Mouse (Mus musculus): ENCODE measurements at regions not wholly inside any gene's neighbourhood (a gene's known extent, or its start where the extent isn't known, plus 50 kb on each side); places are given as distances from the start of the nearest gene placed in this dataset.

DNA sequence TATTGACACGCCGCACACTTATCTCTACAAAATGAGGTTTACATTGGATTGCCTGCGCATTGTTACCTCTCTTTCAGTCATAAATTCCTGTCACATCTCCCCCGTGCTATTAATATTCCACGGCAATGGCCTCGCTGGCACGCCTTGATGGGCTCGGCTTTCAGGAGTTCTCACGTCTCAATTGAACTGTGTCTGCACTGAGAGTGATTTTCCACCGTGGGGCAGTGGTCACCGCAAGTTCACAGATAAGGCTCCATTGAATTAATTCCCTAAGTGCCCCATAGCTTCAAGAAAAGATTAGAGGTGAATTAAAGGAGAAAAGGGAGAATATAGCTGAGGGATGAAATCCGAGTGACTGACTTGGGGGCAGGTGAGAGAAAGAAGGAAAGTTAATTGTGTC is 424.5 kb downstream of the Ajap1 start:
- ATAC-seq (ENCODE audit: poor library complexity, severe bottlenecking) = no peak

DNA sequence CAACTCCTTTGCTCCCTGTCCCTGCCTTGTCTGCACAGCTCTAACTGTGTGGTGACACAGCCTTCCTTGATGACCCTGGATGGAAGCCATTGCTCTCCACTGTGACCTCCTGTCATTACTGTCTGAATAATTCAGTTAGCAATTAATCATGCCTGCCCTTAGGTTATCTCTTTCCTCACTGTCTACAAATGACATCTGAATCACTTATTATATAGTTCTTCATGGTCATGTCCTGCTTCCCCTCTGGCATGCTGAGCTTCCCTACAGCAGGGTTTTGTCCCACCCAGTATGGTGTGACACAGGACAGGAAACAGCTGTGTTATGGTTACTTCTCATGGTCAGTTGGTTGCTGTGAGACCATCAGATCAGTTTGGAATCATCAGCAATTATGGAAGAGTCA is 458.9 kb downstream of the Ajap1 start:
- no peak for ATAC-seq (ENCODE audit: poor library complexity, severe bottlenecking)

DNA sequence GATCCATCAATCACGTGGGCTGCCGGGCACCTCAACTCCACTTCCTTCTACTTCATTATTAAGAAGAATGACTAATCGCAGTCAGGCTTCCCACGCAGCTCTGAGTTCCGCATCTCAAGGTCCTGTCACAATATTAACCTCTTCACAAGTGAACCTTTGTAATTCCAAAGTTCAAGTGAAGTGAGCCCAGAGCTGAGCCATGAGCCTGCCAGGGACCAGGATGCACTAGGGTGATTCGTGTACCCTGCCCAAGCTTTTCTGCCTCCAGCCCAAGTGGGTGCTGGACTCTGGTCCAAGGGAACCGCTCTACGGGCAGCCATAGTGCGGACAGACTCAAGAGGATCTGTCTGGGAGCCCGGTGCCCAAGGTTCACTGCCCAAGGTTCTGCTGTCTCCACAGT is 463.4 kb downstream of the Ajap1 start:
- no peak for ATAC-seq (ENCODE audit: poor library complexity, severe bottlenecking)

DNA sequence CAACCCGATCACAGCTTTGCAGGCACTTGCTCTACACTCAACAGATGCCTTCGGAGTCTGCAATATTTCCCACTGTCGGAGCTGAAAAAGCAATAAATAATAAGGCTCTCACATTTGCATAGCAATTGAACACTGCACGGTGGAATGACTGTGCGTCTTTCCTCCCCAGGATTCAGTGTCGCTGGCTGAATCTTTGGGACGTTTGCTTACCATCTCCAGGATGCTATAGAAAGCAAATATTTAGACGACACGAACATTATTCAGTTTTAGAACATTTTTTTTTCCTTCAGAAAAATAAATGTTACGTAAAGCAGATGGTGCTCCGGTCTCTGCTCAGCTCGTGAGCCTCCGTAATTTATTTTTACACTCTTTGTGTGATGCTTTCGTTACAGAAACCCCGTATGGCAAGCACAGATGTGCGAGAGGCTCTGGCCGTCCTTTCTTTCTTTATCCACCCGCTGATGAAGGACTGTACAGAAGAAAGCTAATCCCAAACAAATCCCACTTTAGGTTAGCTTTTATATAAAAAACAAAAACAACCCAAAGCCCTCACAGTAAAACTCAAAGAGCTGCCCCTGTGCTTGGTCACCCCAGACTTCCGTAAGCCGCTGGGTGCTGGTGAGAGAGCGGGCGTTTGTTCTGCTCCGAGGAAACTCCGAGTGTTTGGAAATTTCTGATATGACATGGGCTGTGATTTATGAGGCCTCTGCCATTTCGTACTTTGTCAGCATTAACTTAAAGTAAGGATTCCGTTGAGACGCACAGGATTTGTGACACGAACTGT is 464.3 kb downstream of the Ajap1 start:
- ATAC-seq (ENCODE audit: poor library complexity, severe bottlenecking) = no peak

DNA sequence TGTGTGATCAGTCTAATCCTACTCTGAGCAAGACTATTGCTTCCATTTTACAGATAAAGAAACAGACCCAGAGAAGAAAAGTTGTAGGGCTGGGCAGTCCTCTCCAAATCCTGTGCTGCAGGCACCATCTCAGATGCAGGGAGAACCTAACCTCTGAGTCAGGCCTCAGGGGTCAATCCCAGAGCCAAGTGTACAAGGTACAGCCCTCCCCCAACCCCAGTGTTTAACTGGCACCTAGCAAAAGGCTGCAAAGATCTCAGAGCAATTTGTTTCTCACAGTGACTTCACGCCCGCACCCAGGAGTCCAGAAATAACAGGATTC is 464.8 kb downstream of the Ajap1 start:
- no peak for ATAC-seq (ENCODE audit: poor library complexity, severe bottlenecking)

DNA sequence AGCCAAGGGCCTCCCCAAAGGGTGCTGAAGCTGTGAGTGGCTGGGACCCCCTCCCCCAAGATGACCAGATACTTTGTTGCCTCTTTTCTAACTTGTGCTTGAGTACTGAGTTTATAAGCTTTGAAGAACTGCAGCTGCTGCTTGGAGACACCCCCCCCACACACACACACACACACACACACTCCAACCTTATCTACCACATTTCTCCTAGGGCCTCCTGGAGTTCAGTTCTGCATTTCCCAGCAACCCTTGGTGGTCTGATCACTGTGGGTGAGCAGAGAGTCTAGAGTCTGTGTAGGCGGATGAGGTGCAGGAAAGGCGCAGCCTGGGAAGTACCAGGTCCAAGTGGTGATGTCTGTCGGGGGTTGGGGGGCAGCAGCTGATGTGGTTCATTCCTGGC is 479.3 kb downstream of the Ajap1 start:
- ATAC-seq (ENCODE audit: poor library complexity, severe bottlenecking) = no peak

DNA sequence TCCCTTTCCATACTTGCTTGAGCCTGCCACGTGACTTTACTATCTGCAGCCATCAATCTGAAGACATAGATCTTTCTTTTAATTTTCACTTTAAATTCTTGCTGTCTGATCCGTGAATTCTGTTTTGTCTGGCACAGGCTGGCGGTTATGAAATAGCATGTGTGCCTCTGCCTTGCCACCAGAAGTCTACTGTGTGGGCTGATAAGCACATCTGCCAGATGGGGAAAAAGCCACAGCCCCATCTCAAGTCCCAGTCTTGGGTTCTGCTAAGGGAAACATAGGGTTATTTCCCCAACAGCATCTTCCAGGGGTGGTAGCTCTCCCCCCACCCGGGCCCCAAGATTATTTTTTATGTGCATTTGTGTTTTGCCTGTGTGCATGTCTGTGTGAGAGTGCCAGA is 480.1 kb downstream of the Ajap1 start:
- ATAC-seq (ENCODE audit: poor library complexity, severe bottlenecking) = no peak

DNA sequence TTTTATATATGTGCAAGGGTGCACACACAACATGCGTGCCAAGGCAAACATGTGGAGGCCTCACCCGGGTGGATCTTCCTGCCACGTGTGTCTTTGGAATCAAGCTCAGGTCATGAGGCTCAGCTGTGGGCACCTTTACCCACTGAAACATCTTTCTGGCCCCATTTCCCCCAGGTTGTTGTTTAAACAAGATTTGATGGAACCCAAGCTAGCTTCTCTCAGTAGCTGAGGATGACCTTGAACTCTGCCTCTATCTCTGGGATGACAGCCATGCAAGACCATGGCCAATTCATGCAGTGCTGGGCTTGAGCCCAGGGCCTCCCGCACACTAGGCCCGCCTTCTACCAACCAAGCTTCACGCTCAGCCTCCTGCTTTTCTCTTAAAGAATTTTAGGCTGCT is 480.9 kb downstream of the Ajap1 start:
- no peak for ATAC-seq (ENCODE audit: poor library complexity, severe bottlenecking)

DNA sequence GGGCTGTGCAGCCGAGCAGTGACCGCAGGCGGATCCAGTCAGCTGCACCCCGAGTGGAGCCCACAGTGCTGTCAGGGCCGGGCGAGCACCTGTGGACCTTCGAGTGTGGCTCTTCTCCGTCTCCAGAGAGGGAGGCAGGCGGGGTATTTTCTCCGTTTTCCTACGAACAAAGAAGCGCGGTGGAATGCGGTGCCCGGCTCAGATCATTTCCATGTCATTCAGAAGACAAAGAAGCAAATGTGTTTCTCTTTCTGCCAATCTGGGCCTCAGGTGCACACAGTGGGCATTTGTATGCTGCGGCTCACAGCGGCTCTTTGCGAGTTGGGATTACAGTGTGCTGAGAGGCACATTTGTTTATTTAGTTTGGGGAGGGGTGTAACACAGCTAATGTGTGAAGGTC is 483.1 kb downstream of the Ajap1 start:
- ATAC-seq (ENCODE audit: poor library complexity, severe bottlenecking) = no peak

DNA sequence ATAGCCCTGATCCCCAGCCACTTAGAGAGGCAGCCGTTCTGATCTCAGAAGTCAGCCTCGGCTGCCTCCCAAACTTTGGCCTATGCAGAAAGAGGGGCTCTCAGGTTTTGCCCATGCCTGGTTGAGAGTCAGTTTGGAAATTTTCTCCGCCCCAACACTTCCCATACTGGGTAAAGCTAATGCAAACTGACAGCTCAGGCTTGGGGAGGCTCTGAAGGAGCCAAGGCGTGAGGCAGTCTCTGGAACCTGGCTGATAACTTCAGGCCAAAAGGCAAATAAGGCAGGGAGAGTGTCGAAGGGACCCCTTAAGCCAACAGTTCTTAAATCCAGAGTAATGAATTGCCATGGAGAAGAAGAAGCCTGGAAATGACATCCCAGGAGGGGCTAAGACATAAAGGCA is 485.4 kb downstream of the Ajap1 start:
- no peak for ATAC-seq (ENCODE audit: poor library complexity, severe bottlenecking)

DNA sequence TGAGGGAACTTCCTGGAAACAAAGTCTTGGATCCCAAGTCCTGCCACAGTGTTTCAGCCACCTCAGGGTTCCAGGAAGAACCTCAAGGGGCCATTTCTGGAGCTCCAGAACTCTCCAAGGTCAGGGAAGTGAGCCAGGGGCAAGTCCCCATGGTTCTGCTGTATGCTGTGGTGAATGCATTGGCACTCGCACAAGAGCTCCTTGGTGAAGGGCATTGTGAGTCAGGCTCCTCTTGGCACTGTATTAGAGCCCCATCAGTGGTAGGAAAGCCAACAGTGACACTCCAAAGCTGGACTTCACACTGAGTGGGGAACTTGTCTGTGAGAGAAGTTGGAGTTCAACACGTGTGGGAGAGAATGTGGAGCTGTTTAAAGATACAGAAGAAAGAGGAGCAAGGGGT is 486.0 kb downstream of the Ajap1 start:
- no peak for ATAC-seq (ENCODE audit: poor library complexity, severe bottlenecking)

DNA sequence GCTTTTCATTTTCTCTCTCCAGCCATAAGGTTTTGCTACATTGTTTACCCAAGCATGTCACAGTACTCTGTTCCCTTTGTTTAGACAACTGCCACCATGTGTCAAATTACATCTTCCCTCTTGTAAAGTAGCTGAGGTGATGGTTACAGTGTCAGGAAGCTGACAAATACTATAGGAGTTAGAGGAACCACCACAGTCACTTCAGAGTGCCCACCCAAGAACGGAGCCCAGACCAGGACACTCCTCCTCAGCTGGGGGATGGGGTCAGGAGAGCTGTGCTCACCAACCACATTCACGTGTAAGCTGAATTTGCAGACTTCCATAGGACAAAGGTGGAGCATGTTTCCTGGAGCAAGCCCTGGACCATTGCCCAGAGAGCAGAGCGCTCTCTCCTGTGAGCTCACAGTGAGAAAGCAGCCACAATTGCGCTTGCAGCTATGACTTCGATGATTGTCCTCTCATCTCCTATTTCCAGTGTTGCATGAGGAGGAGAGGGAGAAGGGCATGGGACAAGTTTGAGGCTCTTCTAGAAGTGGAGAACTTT is 487.5 kb downstream of the Ajap1 start:
- no peak for ATAC-seq (ENCODE audit: poor library complexity, severe bottlenecking)

DNA sequence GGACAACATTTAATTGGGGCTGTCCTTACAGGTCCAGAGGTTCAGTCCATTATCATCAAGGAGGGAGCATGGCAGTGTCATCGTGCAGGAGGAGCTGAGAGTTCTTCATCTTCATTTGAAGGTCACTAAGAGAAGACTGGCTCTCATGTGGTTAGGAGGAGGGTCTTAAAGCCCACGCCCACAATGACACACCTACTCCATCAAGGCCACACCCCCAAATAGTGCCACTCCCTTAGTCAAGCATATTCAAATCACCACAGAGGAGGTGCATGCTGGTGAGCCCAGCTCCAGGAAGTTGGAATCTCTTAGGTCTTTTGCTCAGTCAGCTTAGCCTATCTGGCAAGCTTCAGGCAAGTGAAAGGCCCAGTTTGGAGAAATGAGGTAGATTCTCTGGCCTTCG is 488.4 kb downstream of the Ajap1 start:
- no peak for ATAC-seq (ENCODE audit: poor library complexity, severe bottlenecking)

DNA sequence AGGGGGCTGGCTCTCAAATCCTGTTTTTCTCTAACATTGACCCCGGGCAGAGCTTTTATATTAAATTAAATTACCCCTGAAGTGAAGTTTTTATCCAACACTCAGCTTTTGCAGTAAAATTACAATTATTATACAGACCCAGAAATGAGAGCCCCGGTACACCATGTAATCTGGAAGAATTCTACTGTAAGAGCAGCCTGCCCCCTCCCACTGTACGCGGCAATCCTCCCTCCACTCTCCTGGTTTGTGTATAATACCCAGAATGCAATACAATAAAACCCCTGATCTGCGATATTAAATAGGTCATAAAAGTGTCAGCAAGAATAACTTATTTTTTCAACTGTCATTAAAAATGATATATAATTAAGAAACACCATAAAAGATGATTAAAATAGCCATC is 492.3 kb downstream of the Ajap1 start:
- ATAC-seq (ENCODE audit: poor library complexity, severe bottlenecking) = no peak

DNA sequence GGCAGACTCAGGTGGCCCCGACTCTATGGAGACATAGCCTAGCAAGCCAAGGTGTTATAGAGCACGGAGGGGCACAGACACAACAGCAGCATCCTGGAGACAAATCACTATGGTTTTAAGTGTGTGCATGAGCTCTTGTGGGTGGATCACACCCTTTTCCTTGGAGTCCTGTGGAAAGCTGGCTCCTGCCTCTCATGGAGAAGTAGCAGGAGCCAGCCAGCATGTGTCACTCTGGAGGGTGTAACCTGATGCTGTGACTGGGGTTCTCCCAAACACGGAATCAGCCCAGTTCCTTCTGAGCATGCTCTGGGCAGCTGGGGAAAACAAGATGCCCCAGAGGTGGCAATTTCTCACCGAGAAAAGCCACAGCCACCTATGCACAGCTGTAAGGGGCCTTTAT is 494.9 kb downstream of the Ajap1 start:
- ATAC-seq (ENCODE audit: poor library complexity, severe bottlenecking) = no peak

DNA sequence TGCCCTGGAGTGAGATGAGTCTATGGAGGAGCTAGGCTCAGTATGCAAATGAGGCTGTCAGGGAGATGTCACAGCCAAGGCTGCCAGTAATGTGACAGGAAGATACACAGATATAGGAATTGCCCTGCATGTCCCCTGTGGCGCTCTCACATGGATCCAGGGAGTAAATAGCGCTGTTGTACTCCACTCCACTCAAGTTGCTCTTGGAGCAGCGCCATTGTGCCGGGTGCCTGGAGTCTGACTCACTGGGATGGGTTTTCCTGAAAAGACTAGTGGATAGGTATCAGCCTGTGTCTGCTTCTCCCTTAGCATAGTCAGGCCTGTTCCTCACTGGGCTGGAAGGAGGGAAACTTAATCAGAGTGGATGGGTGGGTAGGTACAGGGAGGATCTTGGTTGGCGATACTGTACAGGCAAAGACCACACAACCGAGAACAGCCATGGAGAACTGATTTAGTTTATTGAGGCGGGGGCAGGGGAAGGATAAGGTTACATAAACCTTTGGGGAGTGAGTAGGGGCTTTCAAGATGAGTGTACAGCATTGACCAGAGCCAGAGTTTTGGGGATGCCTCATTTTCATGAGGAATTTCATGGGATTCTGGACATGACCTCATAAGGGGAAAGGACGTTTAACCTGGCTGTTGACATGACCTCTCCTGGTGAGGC is 497.5 kb upstream of the Kcnab2 start:
- ATAC-seq (ENCODE audit: poor library complexity, severe bottlenecking) = no peak

DNA sequence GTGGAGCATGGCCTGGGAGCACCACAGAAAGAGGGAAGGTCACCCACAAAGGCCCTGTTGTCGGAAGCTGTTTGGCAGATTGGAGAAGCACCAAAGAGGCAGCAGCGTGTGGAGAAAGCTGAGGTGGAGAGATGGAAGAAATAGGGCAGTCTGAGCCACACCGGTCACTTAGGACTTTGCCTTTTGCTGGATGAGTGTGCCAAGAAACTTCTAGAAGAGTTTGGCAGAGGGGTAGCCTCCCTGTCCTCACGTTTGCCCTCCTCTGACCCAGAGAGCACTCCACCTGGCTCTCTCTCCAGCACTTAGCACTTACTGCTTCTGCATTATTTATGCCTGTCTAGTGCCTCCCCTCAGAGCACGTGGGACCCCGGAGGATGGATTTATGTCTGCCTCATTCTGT is 485.3 kb upstream of the Kcnab2 start:
- no peak for ATAC-seq (ENCODE audit: poor library complexity, severe bottlenecking)

DNA sequence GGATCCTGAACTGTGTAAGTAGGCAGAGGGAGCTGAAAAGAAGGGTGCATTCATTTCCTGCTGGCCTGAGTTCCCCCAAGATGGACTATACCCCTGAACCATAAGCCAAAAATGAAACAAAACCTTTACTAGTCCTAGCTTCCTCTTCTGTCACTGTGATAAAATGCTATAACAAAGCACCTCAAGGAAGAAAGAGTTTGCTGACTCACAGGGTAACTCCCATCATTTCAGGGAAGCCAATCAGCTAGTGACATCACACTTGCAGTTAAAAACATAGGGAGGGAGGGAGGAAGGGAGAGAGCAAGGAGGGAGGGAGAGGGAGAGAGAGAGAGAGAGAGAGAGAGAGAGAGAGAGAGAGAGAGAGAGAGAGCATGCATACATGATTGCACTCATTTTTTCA is 484.5 kb upstream of the Kcnab2 start:
- no peak for ATAC-seq (ENCODE audit: poor library complexity, severe bottlenecking)

DNA sequence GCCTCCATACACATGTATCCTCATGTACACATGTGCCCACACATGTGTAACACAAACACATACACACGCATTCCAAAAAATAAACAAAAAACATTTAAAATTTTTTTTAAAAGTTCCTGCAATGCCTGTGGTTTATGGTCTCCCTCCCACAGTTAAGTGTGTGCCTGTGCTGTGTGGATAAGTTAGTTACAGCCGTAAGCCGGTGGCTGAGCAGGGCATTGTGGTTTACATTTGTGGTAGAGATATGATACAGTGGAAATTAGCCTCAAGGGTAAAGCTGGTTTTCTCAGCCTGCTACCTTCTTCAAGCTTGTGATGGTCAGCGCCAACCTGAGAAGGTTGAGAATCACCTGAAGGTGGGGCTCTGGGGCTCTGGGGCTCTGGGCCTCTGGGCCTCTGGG is 484.0 kb upstream of the Kcnab2 start:
- no peak for ATAC-seq (ENCODE audit: poor library complexity, severe bottlenecking)

DNA sequence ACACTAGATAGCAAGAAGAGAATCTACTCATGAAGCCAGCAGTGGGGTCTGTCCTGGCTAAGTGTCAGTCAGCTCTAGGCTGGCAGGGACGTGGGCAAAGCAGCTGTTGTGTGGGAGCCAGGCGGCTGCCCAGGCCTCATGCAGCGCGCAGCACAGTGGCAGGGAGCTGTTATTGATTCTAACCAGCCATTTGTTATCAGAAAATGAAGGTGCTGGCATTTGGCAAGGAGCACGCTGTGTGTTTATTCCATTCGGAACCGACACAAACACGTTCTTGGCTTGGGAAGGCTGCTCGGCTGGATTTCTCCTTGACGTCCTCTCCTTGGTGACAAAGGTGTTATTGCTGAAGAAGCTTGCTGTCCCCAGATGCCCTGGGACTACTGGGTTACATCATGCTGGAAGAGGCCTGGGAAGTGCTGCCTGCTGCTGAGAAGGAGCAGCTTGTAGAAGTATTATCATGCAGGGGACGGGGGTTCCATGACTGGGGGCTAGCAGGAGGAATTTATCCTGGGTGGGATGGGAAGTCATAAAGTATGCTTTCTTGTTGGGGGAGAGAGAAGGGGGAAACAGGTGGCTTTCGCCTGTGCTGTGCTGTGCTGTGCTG is 482.1 kb upstream of the Kcnab2 start:
- ATAC-seq (ENCODE audit: poor library complexity, severe bottlenecking) = no peak

DNA sequence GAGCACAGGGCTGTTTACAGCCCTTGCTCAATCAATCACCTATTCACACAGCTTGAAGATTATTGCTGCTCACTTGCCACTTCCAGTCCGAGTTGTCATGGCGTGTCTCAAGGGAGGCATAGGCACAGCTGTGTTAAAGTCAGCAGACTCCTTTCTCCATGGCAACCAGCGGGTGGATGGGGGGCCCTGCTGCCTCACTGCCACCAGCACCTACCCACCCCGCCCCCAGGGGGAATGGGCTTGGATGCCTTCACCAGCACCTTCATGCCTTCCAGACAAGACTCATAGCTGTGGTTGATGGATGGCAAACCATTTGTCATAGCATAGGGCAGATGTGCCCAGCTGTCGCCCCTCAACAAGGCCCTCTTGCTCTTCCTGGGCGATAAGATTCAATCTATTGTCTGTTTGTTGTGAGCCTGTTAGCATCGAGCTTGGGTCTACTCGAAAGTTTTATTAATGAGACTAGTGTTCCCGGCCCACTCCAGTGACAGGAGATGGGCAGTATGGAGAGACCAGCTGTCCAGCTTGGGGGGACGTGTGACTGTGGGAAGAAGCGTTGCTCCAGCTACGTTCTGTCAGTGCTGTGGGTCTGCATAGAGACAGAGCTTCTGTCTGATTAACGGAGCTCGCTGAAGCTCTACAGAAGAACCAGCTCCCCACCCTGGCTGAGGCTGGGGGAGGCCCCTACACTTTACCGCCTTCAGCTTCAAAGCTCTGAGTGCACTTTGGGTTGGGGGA is 475.7 kb upstream of the Kcnab2 start:
- no peak for ATAC-seq (ENCODE audit: poor library complexity, severe bottlenecking)

DNA sequence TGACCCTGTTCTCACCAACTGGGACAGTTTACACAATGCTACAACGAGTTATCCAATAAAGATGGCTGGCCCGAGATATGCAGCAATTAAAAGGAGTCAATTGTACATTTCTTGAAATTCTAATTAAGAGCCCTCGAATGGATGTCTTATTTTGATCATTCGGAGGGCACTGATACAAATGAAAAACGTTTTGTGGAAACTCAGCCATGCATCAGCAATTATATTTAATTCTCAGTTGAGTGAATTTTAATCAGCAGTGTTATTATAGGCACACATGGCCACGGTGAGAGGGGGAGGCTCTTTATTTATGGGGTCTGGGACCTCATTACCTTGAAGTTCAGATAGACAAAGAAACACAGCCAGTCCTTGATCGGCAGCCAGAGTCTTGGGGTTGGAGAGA is 471.3 kb upstream of the Kcnab2 start:
- ATAC-seq (ENCODE audit: poor library complexity, severe bottlenecking) = no peak
